Mouse (Mus musculus) forebrain, postnatal 0 days (tissue): Measurements from ENCODE around the gene Ctsh. TPM values are rescaled to one million over a fixed set of nuclear protein-coding genes. Genes with fewer than 3 reads are reported as not detected.

Source experiments
- ATAC-seq: fragments of 200-750 bp; cut with Nextera tagmentation; 2 replicates; pipeline ENCODE4 v1.8.0; 2017; ENCODE audit warnings: mild to moderate bottlenecking, moderate library complexity
- DNase-seq: peaks from one replicate; pipeline ENCODE4 v3.0.0-alpha.2; 2015
- H3K27ac ChIP-seq: fragments of 300-500 bp; sonication (generic); 2 replicates; pipeline ENCODE4 v1.5.1; 2014; ENCODE audit warnings: low read depth, mild to moderate bottlenecking, antibody characterized with exemption, low read length, moderate library complexity, mixed read lengths
- H3K27me3 ChIP-seq: fragments of 300-500 bp; sonication (generic); 2 replicates; pipeline ENCODE4 v1.6.1; 2014; ENCODE audit warnings: mild to moderate bottlenecking, low read length, mixed read lengths; ENCODE audit not compliant: insufficient read depth
- H3K36me3 ChIP-seq: fragments of 300-500 bp; sonication (generic); 2 replicates; pipeline ENCODE4 v1.6.1; 2014; ENCODE audit warnings: mild to moderate bottlenecking, moderate library complexity; ENCODE audit not compliant: insufficient read depth
- H3K4me1 ChIP-seq: fragments of 300-500 bp; sonication (generic); 2 replicates; pipeline ENCODE4 v1.6.1; 2014; ENCODE audit warnings: antibody characterized with exemption; ENCODE audit not compliant: insufficient read depth
- H3K4me2 ChIP-seq: fragments of 300-500 bp; sonication (generic); 2 replicates; pipeline ENCODE4 v1.6.1; 2014; ENCODE audit warnings: low read depth, mild to moderate bottlenecking, moderate library complexity
- H3K4me3 ChIP-seq: fragments of 300-500 bp; sonication (generic); 2 replicates; pipeline ENCODE4 v1.5.1; 2014; ENCODE audit warnings: low read depth, low read length, mixed read lengths
- H3K9ac ChIP-seq: fragments of 300-500 bp; sonication (generic); 2 replicates; pipeline ENCODE4 v1.6.1; 2014; ENCODE audit warnings: mild to moderate bottlenecking
- H3K9me3 ChIP-seq: fragments of 300-500 bp; sonication (generic); 2 replicates; pipeline ENCODE4 v1.6.1; 2016; ENCODE audit warnings: low read length
- CTCF ChIP-seq: sonication (generic); IDR thresholded peaks from 2 replicates; pipeline ENCODE4 v1.5.1; 2016; ENCODE audit warnings: antibody characterized with exemption, control low read depth, low read depth
- WGBS: fragments of 180-500 bp; shearing (Covaris S2); extraction: QIAGEN DNeasy Blood & Tissue Kit; methylation state at CpG from one replicate; pipeline ENCODE4 v1.1.7; 2014; 5-methylcytosine and 5-hydroxymethylcytosine counted together
- polyA plus RNA-seq: library from polyadenylated mRNA; unstranded; fragments of >200 nt; fragmentation: Nextera tagmentation; extraction: Ambion mirVana; gene quantifications from 2 replicates; pipeline ENCODE4 v1.2.1, GENCODE M21; 2015
- total RNA-seq: library from RNA; depleted of rRNA; stranded (reverse); fragments of >200 nt; gene quantifications from 2 replicates; pipeline ENCODE4 v1.2.3, GENCODE M21; 2014; rRNA removed

Ctsh gene
- 19.6 and 29.9 TPM in 2 replicates for total RNA-seq
- 35.8 and 47.8 TPM in 2 replicates for polyA plus RNA-seq

GRCm38 (mm10) chr9:90053852-90054251 lies at the start of gene Ctsh:
Gene Ctsh (plus strand): TSS chr9:90054152.
- Histone ChIP-seq H3K4me1 (no peaks in the 10 kb centered on the region), H3K27ac (no peak within 1 kb of the TSS), H3K27me3 (0 out of 2 replicates have a peak, but pooled peaks cover 6% of the 10 kb centered on the region), H3K36me3 (no peaks in the 10 kb centered on the region), H3K9me3 (no peaks in the 10 kb centered on the region), H3K4me2 (peak within 1 kb of the TSS; percentile 52), H3K4me3 (peak within 1 kb of the TSS; percentile 26), H3K9ac (peak within 1 kb of the TSS; percentile 25; the same call in 1 of the 2 replicates)
- 82% methylated on average over 2 of the region's 2 CpGs for WGBS
- no peak for ATAC-seq
- no peak for DNase-seq
- no peak for TF ChIP-seq CTCF

- Histone ChIP-seq H3K4me2 (no peak overlapping the region), H3K27me3 (no peaks in the 10 kb centered on the region), H3K27ac (no peak overlapping the region), H3K4me1 (no peaks in the 10 kb centered on the region), H3K36me3 (no peaks in the 10 kb centered on the region), H3K4me3 (no peak overlapping the region), H3K9ac (no peak overlapping the region), H3K9me3 (no peaks in the 10 kb centered on the region)
- WGBS = 94% methylated on average over 3 of the region's 3 CpGs
- no peak for TF ChIP-seq CTCF
- ATAC-seq (no peak), DNase-seq (no peak)
These were observed 47.5 kb upstream of the Ctsh start for GRCm38 (mm10) chr9:90006432-90006831.

GRCm38 (mm10) chr9:90007094-90007493 lies 46.9 kb upstream of the Ctsh start:
- DNase-seq (no peak), ATAC-seq (no peak)
- no peaks in the 10 kb centered on the region for H3K27me3 ChIP-seq
- H3K4me1 ChIP-seq = no peaks in the 10 kb centered on the region
- 15% methylated on average over 2 of the region's 2 CpGs for WGBS
- H3K4me2 ChIP-seq = no peak overlapping the region
- H3K27ac ChIP-seq = no peak overlapping the region
- no peak overlapping the region for H3K4me3 ChIP-seq
- H3K9me3 ChIP-seq = no peaks in the 10 kb centered on the region
- H3K36me3 ChIP-seq = no peaks in the 10 kb centered on the region
- H3K9ac ChIP-seq = no peak overlapping the region
- TF ChIP-seq CTCF = no peak

GRCm38 (mm10) chr9:90008138-90008537 lies 45.8 kb upstream of the Ctsh start:
- H3K9ac ChIP-seq = no peak overlapping the region
- WGBS = 79% methylated on average over 6 of the region's 6 CpGs
- ATAC-seq (no peak), DNase-seq (no peak)
- H3K27me3 ChIP-seq = no peaks in the 10 kb centered on the region
- H3K4me3 ChIP-seq = no peak overlapping the region
- no peaks in the 10 kb centered on the region for H3K4me1 ChIP-seq
- no peak overlapping the region for H3K4me2 ChIP-seq
- no peaks in the 10 kb centered on the region for H3K9me3 ChIP-seq
- no peak for TF ChIP-seq CTCF
- H3K36me3 ChIP-seq = no peaks in the 10 kb centered on the region
- no peak overlapping the region for H3K27ac ChIP-seq

GRCm38 (mm10) chr9:90011849-90012248 lies 42.1 kb upstream of the Ctsh start:
- H3K27ac ChIP-seq = no peak overlapping the region
- DNase-seq = no peak
- no peak for TF ChIP-seq CTCF
- no peak overlapping the region for H3K4me3 ChIP-seq
- H3K27me3 ChIP-seq = no peaks in the 10 kb centered on the region
- 60% methylated on average over 2 of the region's 2 CpGs for WGBS
- H3K4me1 ChIP-seq = no peaks in the 10 kb centered on the region
- no peak overlapping the region for H3K9ac ChIP-seq
- ATAC-seq = no peak
- no peaks in the 10 kb centered on the region for H3K9me3 ChIP-seq
- H3K4me2 ChIP-seq = no peak overlapping the region
- no peaks in the 10 kb centered on the region; the same call in 1 of the 2 replicates for H3K36me3 ChIP-seq

- no peak for TF ChIP-seq CTCF
- Histone ChIP-seq H3K27ac (no peak overlapping the region), H3K9ac (no peak overlapping the region), H3K4me2 (no peak overlapping the region), H3K9me3 (no peaks in the 10 kb centered on the region), H3K36me3 (no peaks in the 10 kb centered on the region; the same call in 1 of the 2 replicates), H3K4me3 (no peak overlapping the region), H3K4me1 (no peaks in the 10 kb centered on the region), H3K27me3 (no peaks in the 10 kb centered on the region)
- DNase-seq (no peak), ATAC-seq (no peak)
- WGBS = 86% methylated on average over 3 of the region's 3 CpGs
These were observed 39.3 kb upstream of the Ctsh start for GRCm38 (mm10) chr9:90014649-90015048.

GRCm38 (mm10) chr9:90016204-90016603 lies 37.7 kb upstream of the Ctsh start:
- H3K9ac ChIP-seq = no peak overlapping the region
- no peaks in the 10 kb centered on the region for H3K4me1 ChIP-seq
- H3K27me3 ChIP-seq = no peaks in the 10 kb centered on the region
- no peak overlapping the region for H3K4me3 ChIP-seq
- no peak for TF ChIP-seq CTCF
- H3K4me2 ChIP-seq = no peak overlapping the region
- no peaks in the 10 kb centered on the region; the same call in 1 of the 2 replicates for H3K36me3 ChIP-seq
- no peaks in the 10 kb centered on the region for H3K9me3 ChIP-seq
- DNase-seq (no peak), ATAC-seq (no peak)
- 86% methylated on average over 6 of the region's 6 CpGs for WGBS
- H3K27ac ChIP-seq = no peak overlapping the region
